Mouse (Mus musculus) yolk sac, embryonic 10.5 days (tissue): Measurements from ENCODE around the gene Adamts12.

Experiments used
- DNase-seq: peaks from one replicate; pipeline ENCODE4 v3.0.0-alpha.2; 2017; ENCODE audit warnings: low spot score

The Adamts12 gene

DNA sequence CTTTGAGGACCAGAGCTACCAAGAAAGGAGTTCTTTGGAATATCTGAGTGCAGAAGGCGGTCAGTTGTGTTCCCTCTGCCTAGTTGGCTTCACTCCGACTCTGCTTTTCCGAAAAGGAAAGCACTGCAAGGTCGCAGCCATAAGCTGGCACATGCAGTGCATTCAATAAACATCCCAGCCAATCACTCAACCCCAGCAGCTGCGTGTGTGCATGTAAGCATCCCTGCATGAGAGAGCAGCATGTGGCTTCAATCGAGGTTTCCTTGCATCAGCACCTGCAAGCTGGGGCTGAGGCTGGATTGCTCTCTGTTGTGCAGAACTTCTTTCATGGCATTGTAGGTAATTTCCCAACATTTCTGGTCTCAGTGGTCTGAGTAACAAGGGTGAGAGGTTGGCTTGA, 230.4 kb downstream of the Adamts12 start:
- no peak for DNase-seq

DNA sequence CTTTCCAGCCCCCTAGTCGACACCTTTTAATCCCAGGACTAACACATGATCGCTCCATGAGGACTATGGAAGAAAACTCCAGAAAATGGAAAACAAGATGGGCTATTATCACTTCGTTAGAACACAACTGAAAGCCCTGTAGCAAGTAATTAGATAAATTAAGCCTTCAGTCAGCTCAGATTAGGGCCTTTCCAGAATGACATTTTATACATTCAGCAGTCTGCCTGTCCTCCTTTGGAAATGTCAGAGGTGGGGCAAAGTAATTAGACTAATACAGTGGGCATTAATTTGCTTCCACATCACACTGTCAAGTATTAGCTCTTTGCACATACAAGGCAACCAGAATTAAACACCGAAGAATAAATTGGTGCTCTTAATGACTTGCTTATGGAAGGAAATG, 233.4 kb downstream of the Adamts12 start:
- no peak for DNase-seq

DNA sequence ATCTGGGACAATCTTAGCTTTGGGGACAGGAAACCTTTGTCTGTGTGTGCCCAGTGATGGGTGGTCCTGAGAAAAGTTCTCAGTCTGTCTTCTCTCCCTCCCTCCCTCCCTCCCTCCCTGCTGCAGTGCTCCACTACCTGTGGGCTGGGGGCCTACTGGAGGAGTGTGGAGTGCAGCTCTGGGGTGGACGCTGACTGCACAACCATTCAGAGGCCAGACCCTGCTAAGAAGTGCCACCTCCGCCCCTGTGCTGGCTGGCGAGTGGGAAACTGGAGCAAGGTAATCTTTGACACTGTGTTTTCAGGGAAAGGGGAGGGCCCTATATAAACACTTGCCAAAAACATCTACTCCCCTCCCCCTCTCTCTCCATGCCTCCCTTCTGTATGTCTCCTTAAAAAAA, 252.5 kb downstream of the Adamts12 start:
- no peak for DNase-seq

DNA sequence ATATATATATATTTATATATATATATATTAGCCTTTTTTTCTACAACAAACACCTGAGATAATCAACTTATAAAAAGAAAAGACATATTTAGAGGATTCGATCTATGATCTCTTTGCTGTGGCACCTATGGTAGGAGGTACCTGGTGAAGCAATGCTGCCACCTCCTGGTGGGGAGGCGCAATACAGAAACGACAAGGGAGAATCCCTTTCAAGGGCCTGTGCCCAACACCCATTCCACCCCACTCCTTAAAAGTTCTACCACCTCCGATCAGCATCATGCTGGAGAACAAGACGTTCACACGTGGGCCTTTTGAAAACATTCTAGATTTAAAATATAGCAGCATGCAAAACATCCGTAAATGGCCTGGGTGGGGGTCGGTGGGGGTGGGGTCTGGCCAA, 255.9 kb downstream of the Adamts12 start:
- peak; percentile 7 for DNase-seq

DNA sequence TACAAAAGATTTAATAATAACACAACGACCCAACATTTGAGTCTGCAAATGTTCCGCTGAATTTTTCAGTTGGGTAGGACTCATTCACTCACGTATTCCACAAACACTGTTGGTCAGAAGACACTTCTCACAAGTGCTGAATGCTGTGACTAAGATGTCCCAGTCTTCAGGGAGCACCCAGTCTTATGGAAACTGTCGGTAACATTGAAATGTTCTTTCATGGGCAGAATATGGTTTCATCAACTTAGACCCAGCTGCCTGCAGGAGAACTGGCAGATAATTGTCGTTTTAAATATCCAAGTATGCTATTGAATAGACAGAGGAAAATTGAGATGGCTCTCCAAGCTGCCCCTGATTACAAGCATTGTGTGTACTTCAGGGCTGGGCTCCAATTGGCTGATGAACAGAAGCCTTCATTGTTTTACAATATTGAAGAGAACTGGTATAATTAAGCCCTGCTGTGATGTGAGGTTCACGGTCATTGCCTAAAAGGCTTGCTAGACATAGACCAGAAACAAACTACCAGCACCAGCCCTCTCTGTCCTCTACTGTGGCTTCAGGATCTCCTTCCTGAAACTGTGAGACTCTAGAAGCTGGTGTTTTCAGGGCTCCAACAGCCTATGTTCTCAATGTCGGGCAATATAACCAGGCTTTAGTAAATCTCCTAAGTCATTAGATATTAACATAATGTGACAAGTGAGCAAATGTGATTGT, 275.0 kb downstream of the Adamts12 start:
- DNase-seq: no peak

DNA sequence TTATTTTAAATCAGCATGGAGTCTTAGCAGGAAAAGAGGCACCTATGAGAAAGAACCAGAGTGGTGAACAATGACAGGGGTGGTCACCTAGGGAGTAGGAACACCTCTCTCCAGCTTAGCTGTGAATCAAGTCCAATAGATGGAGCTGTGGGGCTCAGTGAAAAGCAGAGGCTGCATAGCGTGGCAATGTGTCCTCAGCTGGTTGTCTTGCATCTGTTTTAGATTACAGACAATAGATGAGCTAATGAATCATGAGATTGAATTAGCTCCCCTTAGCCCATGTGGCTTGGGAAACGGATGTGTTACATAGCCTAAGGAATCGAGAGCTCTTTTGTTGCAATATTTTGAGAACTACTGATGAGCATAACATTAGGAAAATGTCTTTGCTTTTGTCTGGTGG, 291.3 kb downstream of the Adamts12 start:
- no peak for DNase-seq

DNA sequence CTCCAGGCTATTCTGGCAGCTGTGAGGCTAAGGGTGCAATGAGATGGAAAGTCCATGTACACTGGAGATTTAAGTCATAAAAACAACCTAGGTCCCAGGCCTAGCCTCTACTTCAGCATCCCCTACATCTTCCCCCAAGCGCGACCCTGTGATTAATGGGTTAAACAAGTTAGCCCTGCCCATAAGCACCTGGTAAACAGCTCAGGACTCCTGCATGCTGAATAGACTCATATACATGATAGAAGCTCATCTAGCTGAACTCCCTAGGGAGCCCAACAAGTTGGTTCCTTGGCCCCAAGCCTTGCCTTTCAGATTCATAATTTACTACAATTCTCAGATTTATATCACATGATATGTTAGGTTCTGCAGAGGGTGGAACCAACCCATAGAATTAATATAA, 292.9 kb downstream of the Adamts12 start:
- no peak for DNase-seq

DNA sequence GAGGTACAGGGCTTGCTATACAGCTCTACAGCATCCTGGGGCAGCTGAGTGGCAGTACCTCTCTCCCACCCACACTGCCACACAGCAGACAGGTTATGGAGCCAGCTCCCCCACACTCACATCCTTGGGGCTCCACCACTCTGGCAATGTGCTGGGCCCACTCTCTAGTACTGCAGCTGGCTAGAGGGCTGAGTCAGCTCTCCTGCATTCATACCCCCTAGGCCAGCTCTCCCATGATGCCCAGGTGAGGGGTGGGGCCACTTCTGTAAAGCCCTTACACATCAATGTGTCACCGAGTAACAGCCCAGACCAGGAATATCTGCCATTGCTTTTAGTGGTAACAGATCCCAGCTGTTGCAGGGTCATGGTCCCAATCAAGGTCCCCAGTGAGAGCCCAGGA, 296.3 kb downstream of the Adamts12 start:
- no peak for DNase-seq

DNA sequence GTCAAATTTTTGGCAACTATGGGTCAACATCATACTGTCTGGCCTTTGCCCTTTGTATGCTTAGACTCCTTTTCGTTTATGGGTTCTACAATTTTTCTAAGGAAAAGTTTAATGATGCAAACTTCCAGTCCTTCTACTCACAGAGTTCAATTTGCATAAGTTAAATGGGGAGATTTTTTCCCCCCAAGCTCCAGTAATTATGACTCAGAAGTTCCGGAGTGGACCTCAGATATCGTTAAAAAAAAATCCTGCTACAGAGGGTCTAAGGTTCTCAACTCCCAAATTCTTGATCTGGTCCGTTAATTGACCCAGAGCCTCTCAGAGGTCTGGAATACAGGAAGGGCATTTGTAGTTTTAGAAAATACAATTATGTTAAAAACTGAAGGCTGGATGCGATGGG, 297.2 kb downstream of the Adamts12 start:
- no peak for DNase-seq

DNA sequence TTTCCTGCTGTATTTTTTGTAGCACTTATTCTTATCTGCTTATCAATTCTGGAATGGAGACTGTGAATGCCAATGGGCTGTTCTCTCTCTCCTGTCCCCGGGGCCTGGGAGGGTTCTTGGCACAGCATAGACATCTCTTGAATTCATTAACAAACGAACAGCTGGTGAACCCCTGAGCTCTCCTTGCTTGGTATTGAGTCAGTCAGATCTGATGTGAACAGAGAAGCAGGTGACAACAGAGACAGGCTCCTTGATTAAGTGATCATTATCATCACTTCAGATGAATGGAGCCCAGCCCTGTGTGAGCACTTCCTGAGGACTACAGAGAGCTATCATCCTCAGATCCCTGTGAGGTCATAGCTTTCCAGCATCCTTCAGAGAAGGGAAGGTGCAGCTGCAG, 299.5 kb downstream of the Adamts12 start:
- DNase-seq: no peak

DNA sequence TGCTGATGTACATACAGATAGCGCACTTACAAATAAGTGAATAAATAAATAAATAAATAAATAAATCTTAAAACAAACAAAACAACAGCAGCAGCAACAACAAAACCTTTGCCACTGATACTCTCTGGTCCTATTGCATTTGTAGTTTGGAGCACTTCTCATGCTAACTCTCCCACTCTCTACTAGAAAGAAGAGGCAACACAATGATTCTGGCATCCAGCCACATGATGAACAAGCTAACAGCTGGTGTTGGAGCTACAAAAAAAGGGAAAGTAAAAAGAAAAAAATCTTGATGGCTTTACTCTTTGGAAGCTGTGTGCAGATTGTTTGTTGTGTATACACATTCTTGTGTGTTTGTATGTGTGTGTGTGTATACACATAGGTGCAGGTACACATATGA, 300.2 kb downstream of the Adamts12 start:
- no peak for DNase-seq

DNA sequence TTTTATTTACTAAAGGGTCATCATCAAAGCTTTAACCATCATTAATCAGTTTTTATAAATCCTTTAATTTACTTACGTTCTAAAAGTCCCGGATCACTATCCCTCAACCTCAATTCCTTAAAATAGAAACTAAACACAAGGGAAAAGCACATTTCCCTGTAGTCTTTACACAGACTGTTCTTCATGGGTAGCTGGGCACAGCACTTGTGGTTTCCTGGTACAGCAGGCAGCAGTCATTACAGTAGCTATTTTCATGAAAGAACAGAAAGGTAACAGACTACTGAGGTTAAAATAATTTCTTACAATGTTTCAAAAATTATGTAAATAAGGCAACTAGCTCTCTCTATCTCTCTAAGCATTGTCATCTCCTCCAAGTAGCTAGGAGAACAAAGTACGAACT, 305.0 kb downstream of the Adamts12 start:
- no peak for DNase-seq

DNA sequence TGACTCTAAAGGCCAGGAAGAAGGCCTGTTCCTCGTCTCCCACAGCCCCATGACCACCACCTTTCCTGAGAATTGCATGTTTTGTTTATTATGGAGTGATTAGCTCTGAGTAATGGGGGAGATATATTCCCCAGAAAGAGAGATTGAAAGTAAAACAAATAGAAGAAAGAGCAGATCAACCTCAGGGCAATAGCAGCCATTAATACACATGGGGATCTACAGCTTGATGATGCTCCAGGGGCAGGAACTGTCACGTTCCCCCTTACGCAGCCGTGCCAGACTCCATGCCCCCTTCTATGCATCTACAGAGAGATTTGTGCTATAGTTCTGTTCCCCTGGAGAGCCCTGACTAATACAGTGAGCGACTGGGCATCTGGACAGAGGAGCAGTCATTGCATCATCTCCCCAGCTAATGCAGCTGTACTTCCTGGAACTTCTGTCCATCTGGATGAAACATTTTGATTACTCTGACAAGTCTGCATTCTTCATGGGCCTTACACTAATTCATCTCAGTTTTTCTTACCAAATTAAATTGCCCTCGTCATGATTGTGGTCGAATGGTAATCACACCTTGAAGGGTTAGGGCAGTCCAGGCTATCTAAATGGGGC, 306.0 kb downstream of the Adamts12 start:
- DNase-seq: no peak

DNA sequence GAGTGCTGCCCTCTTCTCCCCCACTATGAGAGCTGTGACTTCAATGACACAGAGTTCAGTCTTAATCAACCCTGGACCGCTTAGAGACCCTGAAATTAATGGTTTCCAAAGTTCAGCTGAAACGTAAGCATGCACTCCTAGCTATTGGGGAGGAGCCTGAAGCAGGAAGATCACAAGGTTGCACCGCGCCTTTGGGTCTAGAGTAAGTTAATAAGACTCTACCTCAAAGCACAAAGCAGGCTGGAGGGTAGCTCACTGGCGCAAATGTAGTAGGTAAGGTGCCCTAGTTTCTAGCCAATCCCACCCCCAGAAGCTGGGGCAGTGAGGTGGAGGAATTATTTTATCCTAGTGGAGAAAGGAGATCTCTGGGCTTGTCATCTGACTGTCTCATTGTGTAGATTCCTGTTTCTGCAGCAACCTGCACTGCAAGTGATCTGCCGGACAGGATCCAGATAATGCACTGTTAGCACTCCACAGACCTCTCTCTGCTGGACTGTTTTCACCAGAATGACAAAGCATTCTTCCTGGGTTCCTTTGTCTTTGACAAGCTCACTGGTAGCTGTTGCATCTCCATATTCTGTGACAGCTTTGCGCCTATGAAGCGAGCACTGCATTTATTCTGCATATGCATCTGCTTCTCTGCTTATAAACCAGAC, 315.0 kb downstream of the Adamts12 start:
- no peak for DNase-seq

DNA sequence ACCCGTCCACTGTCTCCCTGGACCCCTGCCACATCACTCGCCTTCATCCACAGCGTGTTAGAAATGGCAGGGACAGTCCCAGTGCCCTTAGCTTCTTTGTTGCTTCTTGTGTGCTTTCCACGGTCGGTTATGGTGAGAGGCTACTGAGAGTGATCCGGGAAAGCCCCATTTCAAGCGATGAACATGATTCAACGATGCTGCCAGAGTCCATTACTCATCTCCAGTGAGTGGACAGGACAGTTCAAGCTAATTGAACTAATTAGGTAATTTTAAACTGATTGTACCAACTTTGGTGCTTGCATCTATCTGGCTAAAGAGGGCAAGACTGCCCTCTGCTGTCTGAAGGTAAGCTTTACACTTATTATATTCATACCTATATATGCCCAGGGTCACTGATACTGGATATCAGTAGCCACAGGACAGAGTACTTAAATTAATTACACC, 315.5 kb downstream of the Adamts12 start:
- peak; percentile 4 for DNase-seq

DNA sequence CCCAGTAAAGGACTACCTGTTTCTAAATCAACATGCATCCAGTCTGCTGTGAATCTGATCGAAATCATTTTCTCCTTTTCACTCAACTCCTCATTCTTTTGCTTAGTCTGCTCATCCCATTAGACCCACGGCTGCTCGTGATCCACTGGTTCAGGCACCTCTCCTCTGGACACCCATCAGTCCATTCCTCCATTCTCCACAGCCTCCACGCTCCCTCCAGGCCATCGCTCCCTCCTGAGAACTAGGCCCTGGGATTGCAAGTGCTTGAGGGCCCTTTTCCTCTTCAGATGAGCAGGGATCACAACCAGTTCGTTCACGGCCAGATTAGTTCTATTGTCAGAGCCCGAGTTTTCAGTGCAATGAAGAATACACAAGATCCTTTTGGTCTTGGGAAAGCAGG, 316.0 kb downstream of the Adamts12 start:
- DNase-seq: no peak

DNA sequence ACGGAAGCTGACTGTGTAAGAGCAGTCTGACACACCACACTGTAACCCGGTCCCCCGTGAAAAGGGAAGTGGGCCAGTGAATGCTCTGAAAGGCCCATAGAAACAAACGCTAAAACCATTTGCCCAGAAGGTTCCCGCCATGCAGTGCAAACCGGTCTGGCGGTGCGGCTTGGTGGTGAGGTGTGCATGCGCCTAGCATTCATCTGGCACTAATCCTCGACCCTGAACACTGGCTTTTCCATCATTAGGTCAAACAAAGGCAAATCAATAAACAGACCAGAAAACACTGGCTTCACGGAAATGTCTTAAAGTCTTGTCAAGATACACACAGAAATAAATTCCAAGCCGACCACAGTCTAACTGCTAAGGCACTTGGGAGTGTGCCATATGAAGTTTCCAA, 318.0 kb downstream of the Adamts12 start:
- DNase-seq: no peak

DNA sequence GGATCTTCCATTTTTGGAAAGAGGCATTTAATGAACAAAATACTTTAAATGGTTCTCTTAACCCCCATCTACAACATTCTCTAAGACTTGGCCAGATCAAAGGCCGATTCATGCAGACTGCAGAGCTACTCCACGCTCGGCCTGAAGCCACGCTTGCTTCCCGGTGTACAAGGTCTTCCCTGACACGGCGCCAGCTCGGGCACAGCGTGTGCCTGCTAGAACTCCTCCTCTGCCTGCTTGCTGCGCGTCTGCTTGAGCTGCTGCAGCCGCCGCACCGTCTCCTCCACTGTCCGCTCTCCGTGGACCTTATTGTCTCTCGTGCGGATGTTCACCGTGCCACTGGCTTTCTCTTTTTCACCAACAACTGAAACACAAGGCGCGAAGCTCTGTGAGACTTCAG, 319.2 kb downstream of the Adamts12 start:
- no peak for DNase-seq

DNA sequence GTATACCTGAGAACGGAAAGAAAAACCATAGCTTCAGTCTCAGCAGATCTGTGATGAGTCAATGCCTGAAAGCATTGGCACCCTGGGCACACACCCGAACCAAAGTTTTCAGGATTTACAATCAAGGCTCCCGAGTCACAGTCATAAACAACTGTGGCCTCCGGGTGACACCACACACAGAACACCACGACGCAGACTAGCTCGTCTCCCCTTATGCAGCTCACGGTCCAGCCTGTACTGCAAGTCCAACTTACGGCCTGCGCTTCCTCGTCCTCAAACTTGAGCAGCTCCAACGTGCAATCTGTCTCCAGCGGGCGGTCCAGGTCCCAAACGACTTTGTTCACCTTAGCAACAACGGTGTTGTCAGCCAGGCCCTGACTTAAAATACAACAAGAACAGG, 328.3 kb downstream of the Adamts12 start:
- no peak for DNase-seq

DNA sequence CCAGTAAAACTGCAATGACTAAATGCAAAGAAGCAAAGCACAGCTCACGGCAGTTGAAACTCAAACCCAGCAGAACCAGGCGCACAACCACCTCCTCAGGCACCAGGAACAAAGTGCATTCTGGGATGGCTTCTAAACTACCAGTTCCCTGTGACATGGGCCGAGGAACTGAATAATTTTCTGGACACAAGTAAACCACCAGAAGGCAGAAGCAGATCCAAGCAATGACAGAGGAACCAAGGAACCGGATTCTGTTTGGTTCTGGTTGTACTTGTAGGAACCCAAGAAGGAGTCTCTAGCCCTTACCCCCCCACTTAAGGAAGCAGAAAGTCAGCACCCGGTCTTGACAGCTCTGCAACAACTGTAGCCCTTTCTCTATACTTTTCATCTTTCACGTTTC, 331.8 kb downstream of the Adamts12 start:
- no peak for DNase-seq
